Mouse (Mus musculus): Measurements from ENCODE around the gene Abhd17a.

The Abhd17a gene

DNA sequence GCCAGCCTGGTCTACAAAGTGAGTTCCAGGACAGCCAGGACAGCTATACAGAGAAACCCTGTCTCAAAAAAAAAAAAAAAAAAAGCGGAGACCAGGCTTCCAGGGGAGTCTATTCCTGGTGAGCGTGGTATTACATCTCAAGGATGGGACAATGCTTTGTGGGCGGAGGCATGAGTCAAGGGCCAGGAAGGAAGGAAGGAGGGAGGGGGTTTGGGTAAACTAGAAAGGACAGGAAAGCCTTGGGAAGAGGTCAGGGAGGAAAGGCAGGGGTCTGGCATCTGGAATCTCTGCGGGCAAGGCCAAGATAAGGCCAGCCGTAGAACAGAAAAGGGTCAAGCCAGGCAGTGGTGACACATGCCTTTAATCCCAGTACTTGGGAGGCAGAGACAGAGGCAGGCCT lies 50.6 kb downstream of the Abhd17a start:
- DNase-seq, result no peak

DNA sequence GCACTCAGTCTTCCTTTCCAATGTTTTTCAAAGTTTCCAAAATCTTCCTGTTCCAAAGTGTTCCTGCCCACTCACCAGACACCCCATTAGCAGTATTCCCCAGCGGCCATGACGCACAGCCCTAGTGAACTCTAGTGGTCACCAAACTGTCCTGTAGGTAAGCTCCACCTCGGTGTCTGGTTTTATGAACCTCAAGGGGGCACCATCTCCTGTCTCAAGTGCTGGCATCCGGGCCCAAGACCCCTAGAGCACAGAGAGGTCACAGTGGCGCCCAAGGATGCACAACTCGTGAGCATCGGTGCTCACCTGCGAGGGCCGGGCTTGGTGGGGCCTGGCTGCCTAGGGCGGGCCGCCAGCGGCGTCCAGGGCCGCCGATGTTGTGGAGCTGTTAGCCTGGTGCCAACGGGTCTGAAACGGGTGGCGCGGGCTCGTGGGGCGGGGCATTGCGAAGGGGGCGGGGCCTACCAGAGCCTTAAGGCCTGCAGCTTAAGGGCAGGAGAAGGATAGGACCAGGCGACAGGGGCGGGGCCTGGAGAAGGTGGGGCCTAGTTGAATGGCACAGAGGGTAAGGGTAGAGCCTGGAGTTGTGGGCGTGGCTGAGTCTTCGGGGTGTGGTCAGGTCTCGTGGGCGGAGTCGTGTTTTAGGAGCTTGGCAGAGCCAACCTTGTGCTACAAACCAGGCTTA lies 51.3 kb downstream of the Abhd17a start, which contains the start of gene Atp8b3:
Gene Atp8b3, minus strand, starts transcription at position 415 of the 685 bp plus-strand sequence.
- DNase-seq, result peak; percentile 24

DNA sequence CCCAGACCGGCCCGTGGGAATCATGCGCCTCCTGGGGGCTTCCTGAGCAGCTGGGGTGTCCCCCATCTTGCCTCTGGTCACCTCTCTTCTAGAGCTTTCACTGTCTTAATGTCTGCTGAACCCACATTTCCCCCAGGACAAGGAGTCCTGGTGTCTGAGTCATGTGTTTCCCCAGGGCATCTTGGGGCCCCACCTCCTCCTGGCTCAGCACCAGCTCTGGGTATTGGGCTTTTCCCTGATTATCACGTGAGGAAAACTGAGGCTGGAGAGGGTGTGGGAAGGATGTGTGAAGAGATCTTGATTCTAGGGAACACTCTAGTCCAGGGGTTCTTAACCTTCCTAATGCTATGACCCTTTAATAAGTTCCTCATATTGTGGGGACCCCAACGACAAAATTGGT lies 52.0 kb downstream of the Abhd17a start:
- DNase-seq, result no peak

DNA sequence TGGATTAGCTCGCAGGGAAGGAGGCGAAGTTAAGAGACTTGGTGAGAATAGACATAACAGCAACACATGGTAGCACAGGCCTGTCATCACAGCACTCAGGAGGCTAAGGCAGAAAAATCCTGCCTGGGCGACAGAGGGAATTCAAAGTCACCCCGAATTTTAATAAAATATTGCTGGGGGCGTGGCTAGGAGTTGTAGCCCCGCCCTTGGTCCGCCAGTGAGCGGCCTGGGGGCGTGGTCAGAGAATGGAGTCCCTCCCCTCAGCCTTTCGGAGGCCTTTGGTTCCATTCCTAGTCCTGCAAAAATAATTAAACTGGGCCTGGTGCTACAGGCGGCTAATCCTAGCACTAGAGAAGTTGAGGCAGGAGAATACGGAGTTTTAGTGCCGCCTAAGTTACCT lies 54.4 kb downstream of the Abhd17a start:
- DNase-seq, result no peak

DNA sequence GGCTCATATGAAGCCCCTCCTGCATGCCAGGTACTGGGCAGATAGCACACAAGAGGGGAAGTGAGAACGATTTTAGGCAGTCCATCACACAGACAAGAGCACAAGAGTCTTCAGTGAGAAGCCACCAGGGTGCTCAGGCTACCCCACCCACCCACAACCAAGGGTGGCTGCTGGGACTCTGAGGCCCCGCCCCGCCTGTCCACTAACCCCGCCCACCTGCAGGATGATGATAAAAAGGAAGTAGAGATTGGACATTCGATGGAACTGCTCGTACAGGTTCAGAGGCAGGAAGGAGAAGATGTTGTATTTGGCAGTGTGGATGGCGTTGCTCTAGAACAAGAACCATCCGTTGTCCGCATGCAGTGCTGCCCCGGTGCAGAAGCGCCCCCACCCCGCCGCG lies 55.1 kb downstream of the Abhd17a start:
- no peak for DNase-seq

DNA sequence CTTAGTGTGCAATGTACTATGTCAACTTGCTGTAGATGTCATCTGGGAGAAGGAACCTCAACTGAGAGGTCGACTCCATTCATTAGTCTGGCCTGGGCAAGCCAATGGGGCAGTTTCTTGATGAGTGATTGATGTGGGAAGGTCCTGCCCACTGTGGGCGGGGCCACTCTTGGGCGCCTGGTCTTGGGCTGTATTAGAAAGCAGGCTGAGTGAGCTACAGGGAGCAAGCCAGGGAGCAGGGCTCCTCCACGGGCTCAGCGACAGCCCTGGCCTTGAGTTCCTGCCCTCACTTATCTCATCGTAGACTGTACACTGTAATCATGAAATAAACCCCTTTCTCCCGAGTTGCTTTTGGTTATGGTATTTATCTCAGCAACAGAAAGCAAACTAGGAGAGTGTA lies 56.4 kb downstream of the Abhd17a start:
- DNase-seq, result no peak
